ENCODE assay signal across 11 mouse cellular contexts in genomic region chr11:85786113-85786718, GRCm38 (mm10). TPM values are rescaled to one million over a fixed set of nuclear protein-coding genes. Genes with fewer than 3 reads are reported as not detected.
DNase-seq lines count a peak whose midpoint lies in the region; ATAC-seq and TF ChIP-seq lines count a peak whose summit lies in the region.
"Had no signal": no experiment of that assay in that cellular context is flagged by ENCODE, and none has a peak within 500 bp of the region (broad histone marks: within the 10 kb centered on the region; RNA-seq: fewer than 3 reads in every experiment).

No protein-coding gene starts in this region.

- no peak for TF ChIP-seq POLR2A in limb, embryonic 14.5 days (IDR thresholded peaks at IDR 0.05; ENCODE audit: borderline replicate concordance, extremely low read depth, insufficient read depth, insufficient read length)
- TF ChIP-seq POLR2A in thymus, adult 2 months (IDR thresholded peaks at IDR 0.05; ENCODE audit: control insufficient read depth, extremely low read depth, insufficient read depth, low read length, poor library complexity) = no peak

- TF ChIP-seq CTCF in thymus, adult 2 months (IDR thresholded peaks at IDR 0.05; ENCODE audit: borderline replicate concordance, control insufficient read depth, extremely low read depth, insufficient read depth, low read length, poor library complexity) = no peak

- WGBS in forebrain, embryonic 15.5 days = 67% methylated on average over 3 of the region's 3 CpGs
- WGBS in forebrain, embryonic 10.5 days = 84% methylated on average over 3 of the region's 3 CpGs
- 80% methylated on average over 3 of the region's 3 CpGs for WGBS in limb, embryonic 14.5 days
- WGBS in limb, embryonic 10.5 days = 91% methylated on average over 3 of the region's 3 CpGs
- WGBS in embryonic facial prominence, embryonic 15.5 days = 72% methylated on average over 3 of the region's 3 CpGs
- 79% methylated on average over 3 of the region's 3 CpGs for WGBS in neural tube, embryonic 15.5 days
- 89% methylated on average over 3 of the region's 3 CpGs for WGBS in thymus, adult 2 months

- no peaks in the 10 kb centered on the region for H3K36me3 ChIP-seq in forebrain, embryonic 15.5 days
- no peaks in the 10 kb centered on the region for H3K36me3 ChIP-seq in forebrain, embryonic 10.5 days (replicated peaks)
- H3K36me3 ChIP-seq in limb, embryonic 14.5 days (ENCODE audit: control insufficient read depth, insufficient read depth, low read length) = no peaks in the 10 kb centered on the region
- H3K36me3 ChIP-seq in limb, embryonic 10.5 days = no peaks in the 10 kb centered on the region
- no peaks in the 10 kb centered on the region for H3K36me3 ChIP-seq in embryonic facial prominence, embryonic 15.5 days
- no peaks in the 10 kb centered on the region for H3K36me3 ChIP-seq in neural tube, embryonic 15.5 days
- no peaks in the 10 kb centered on the region for H3K36me3 ChIP-seq in thymus, adult 2 months (ENCODE audit: control insufficient read depth, insufficient read depth, low read length)
- H3K36me3 ChIP-seq: embryonic facial prominence, embryonic 13.5 days; midbrain, embryonic 15.5 days had no signal

- no peaks in the 10 kb centered on the region for H3K9me3 ChIP-seq in forebrain, embryonic 15.5 days
- H3K9me3 ChIP-seq in forebrain, embryonic 10.5 days = no peaks in the 10 kb centered on the region
- 0 out of 2 replicates have a peak, but pooled peaks cover 6% of the 10 kb centered on the region for H3K9me3 ChIP-seq in limb, embryonic 14.5 days (ENCODE audit: control insufficient read depth, low read length)
- no peaks in the 10 kb centered on the region for H3K9me3 ChIP-seq in limb, embryonic 10.5 days (replicated peaks)
- H3K9me3 ChIP-seq in embryonic facial prominence, embryonic 15.5 days (replicated peaks) = no peaks in the 10 kb centered on the region
- no peaks in the 10 kb centered on the region for H3K9me3 ChIP-seq in neural tube, embryonic 15.5 days (replicated peaks)
- H3K9me3 ChIP-seq: embryonic facial prominence, embryonic 13.5 days; midbrain, embryonic 15.5 days had no signal

- H3K4me2 ChIP-seq in forebrain, embryonic 15.5 days (replicated peaks) = no peak overlapping the region
- no peak overlapping the region for H3K4me2 ChIP-seq in limb, embryonic 14.5 days (replicated peaks; ENCODE audit: low read depth, low read length, severe bottlenecking)
- no peak overlapping the region for H3K4me2 ChIP-seq in embryonic facial prominence, embryonic 15.5 days (replicated peaks)
- H3K4me2 ChIP-seq in neural tube, embryonic 15.5 days = no peak overlapping the region
- H3K4me2 ChIP-seq: embryonic facial prominence, embryonic 13.5 days; midbrain, embryonic 15.5 days had no signal

- DNase-seq in forebrain, embryonic 10.5 days (ENCODE audit: extremely low spot score, low spot score) = no peak
- DNase-seq in limb, embryonic 14.5 days (ENCODE audit: low spot score) = peak; percentile 37
- no peak for DNase-seq in limb, embryonic 10.5 days (ENCODE audit: low spot score)
- DNase-seq in retina, postnatal 1 day = peak; percentile 73
- no peak for DNase-seq in thymus, adult 2 months
- DNase-seq: kidney, adult 18-20 months had no signal

- H3K27ac ChIP-seq in forebrain, embryonic 15.5 days (replicated peaks) = no peak overlapping the region
- H3K27ac ChIP-seq in forebrain, embryonic 10.5 days = no peak overlapping the region
- H3K27ac ChIP-seq in limb, embryonic 14.5 days (replicated peaks; ENCODE audit: low read depth, low read length) = no peak overlapping the region
- H3K27ac ChIP-seq in limb, embryonic 10.5 days = no peak overlapping the region
- H3K27ac ChIP-seq in embryonic facial prominence, embryonic 15.5 days (replicated peaks) = peak overlapping the region; percentile 44; the same call in 1 of the 2 replicates
- no peak overlapping the region for H3K27ac ChIP-seq in neural tube, embryonic 15.5 days (replicated peaks)
- no peak overlapping the region for H3K27ac ChIP-seq in thymus, adult 2 months (ENCODE audit: control insufficient read depth, insufficient read depth, low read length)
- H3K27ac ChIP-seq: embryonic facial prominence, embryonic 13.5 days; midbrain, embryonic 15.5 days had no signal

- no peaks in the 10 kb centered on the region for H3K27me3 ChIP-seq in forebrain, embryonic 15.5 days
- H3K27me3 ChIP-seq in forebrain, embryonic 10.5 days (ENCODE audit: poor library complexity, severe bottlenecking) = peaks cover 25% of the 10 kb centered on the region
- H3K27me3 ChIP-seq in limb, embryonic 14.5 days (ENCODE audit: control insufficient read depth, insufficient read depth, low read length) = no peaks in the 10 kb centered on the region
- peaks cover 66% of the 10 kb centered on the region for H3K27me3 ChIP-seq in limb, embryonic 10.5 days (ENCODE audit: low read depth, poor library complexity, severe bottlenecking)
- H3K27me3 ChIP-seq in embryonic facial prominence, embryonic 15.5 days = no peaks in the 10 kb centered on the region
- no peaks in the 10 kb centered on the region for H3K27me3 ChIP-seq in neural tube, embryonic 15.5 days (replicated peaks)
- no peaks in the 10 kb centered on the region for H3K27me3 ChIP-seq in thymus, adult 2 months (ENCODE audit: control insufficient read depth, insufficient read depth, low read length)
- H3K27me3 ChIP-seq: embryonic facial prominence, embryonic 13.5 days; midbrain, embryonic 15.5 days had no signal

- no peak overlapping the region for H3K9ac ChIP-seq in forebrain, embryonic 15.5 days (replicated peaks)
- H3K9ac ChIP-seq in limb, embryonic 14.5 days (ENCODE audit: low read depth, low read length, severe bottlenecking) = no peak overlapping the region
- no peak overlapping the region for H3K9ac ChIP-seq in embryonic facial prominence, embryonic 15.5 days
- H3K9ac ChIP-seq in neural tube, embryonic 15.5 days (replicated peaks) = no peak overlapping the region
- H3K9ac ChIP-seq: embryonic facial prominence, embryonic 13.5 days; midbrain, embryonic 15.5 days had no signal

- 0 out of 2 replicates have a peak, but pooled peaks cover 5% of the 10 kb centered on the region for H3K4me1 ChIP-seq in forebrain, embryonic 15.5 days
- H3K4me1 ChIP-seq in forebrain, embryonic 10.5 days = peaks cover 4% of the 10 kb centered on the region
- peaks cover 4% of the 10 kb centered on the region; the same call in 1 of the 2 replicates for H3K4me1 ChIP-seq in limb, embryonic 14.5 days (ENCODE audit: control insufficient read depth, insufficient read depth, low read length)
- peaks cover 32% of the 10 kb centered on the region for H3K4me1 ChIP-seq in limb, embryonic 10.5 days
- H3K4me1 ChIP-seq in embryonic facial prominence, embryonic 15.5 days = peaks cover 27% of the 10 kb centered on the region
- no peaks in the 10 kb centered on the region for H3K4me1 ChIP-seq in neural tube, embryonic 15.5 days
- H3K4me1 ChIP-seq in thymus, adult 2 months (replicated peaks; ENCODE audit: control insufficient read depth, insufficient read depth, low read length) = no peaks in the 10 kb centered on the region
- H3K4me1 ChIP-seq: midbrain, embryonic 15.5 days had no signal

- H3K4me3 ChIP-seq in forebrain, embryonic 15.5 days = no peak overlapping the region
- no peak overlapping the region for H3K4me3 ChIP-seq in forebrain, embryonic 10.5 days
- no peak overlapping the region for H3K4me3 ChIP-seq in limb, embryonic 14.5 days (replicated peaks; ENCODE audit: low read length)
- H3K4me3 ChIP-seq in limb, embryonic 10.5 days = no peak overlapping the region
- H3K4me3 ChIP-seq in embryonic facial prominence, embryonic 15.5 days (replicated peaks) = no peak overlapping the region
- no peak overlapping the region for H3K4me3 ChIP-seq in neural tube, embryonic 15.5 days (replicated peaks)
- H3K4me3 ChIP-seq in thymus, adult 2 months (ENCODE audit: control insufficient read depth, insufficient read depth, low read length) = no peak overlapping the region
- H3K4me3 ChIP-seq: embryonic facial prominence, embryonic 13.5 days; midbrain, embryonic 15.5 days had no signal

- peak; percentile 29; the same call in 1 of the 2 replicates for ATAC-seq in forebrain, embryonic 15.5 days (replicated peaks)
- ATAC-seq in limb, embryonic 14.5 days (ENCODE audit: low FRiP score, low read depth) = no peak
- ATAC-seq in embryonic facial prominence, embryonic 15.5 days (ENCODE audit: insufficient number of reproducible peaks, low FRiP score, low TSS enrichment, low read depth) = no peak
- ATAC-seq in neural tube, embryonic 15.5 days (ENCODE audit: low FRiP score) = no peak
- ATAC-seq: midbrain, embryonic 15.5 days had no signal

RNA-seq across cellular contexts. Expression of gene Tbx2, which starts 46.1 kb away (rescaled TPM):
- polyA plus RNA-seq in forebrain, embryonic 15.5 days (2015; fragmentation: Nextera tagmentation; extraction: Ambion mirVana) = 0.76 and 0.86 TPM in 2 replicates
- 2.5 and 3.2 TPM in 2 replicates for polyA plus RNA-seq in forebrain, embryonic 10.5 days (2016; fragmentation: Nextera tagmentation; extraction: Ambion mirVana)
- polyA plus RNA-seq in limb, embryonic 14.5 days (2012; rRNA removed) = 31.7 and 39.1 TPM in 2 replicates
- polyA plus RNA-seq in limb, embryonic 14.5 days (2014; fragmentation: Nextera tagmentation; extraction: Ambion mirVana) = 6.5 and 9.3 TPM in 2 replicates
- polyA plus RNA-seq in limb, embryonic 10.5 days (2016; fragmentation: Nextera tagmentation; extraction: Ambion mirVana) = 4.0 and 5.3 TPM in 2 replicates
- 8.0 and 8.1 TPM in 2 replicates for polyA plus RNA-seq in embryonic facial prominence, embryonic 15.5 days (2015; fragmentation: Nextera tagmentation; extraction: Ambion mirVana)
- 1.4 and 1.5 TPM in 2 replicates for polyA plus RNA-seq in neural tube, embryonic 15.5 days (2015; fragmentation: Nextera tagmentation; extraction: Ambion mirVana)
- polyA plus RNA-seq in thymus, adult 2 months (2012; rRNA removed) = 2.7 and 3.5 TPM in 2 replicates

Comparison
In these comparisons a context has a peak if more than half of its experiments do, and no peak if none do; other contexts are left out.
1. DNase-seq: peak in limb, embryonic 14.5 days (single experiment) and retina, postnatal 1 day (single experiment); none in forebrain, embryonic 10.5 days (single experiment), limb, embryonic 10.5 days (single experiment) and thymus, adult 2 months (single experiment).